Mouse (Mus musculus): Measurements from ENCODE around the gene H2-T24.
A peak's percentile ranks its signal among the peaks of the same experiment; 100 is the strongest.

Gene H2-T24

DNA sequence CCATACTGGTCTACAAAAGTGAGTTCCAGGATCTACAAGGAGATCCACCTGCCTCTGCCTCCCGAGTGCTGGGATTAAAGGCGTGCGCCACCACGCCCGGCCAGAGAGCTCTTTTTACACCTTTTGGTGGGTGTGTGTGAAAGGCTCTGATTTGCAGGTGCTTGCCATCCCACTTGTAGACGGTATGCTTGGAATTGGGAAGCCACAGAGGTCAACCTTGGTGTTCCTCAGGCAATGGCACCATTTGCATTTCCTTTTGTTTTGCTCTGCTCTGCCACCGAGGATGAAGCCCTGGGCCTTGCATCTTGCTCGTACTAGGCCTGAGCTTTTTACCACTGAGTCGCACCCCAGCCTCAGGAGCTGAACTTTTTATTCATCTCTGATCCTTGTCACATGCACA, 38.6 kb downstream of the H2-T24 start:
- DNase-seq (ENCODE audit: low read depth, low spot score): no peak

DNA sequence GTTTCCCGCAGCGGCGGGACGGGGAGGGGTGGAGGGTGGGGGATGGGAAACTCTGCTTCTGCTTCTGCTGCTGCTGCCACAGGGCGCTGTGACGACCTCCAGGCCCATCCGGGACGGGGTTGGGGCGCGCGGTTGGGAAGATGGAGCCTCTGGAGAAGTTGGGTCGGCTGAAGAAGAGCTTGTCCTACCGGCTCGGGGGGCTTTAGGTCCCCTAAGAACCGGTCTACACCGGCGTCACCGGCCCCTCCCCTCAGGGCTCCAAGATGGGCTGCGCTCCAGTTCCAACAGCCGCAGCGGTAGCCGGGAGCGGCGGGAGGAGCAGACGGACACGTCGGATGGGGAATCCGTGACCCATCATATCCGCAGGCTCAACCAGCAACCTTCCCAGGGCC, 40.0 kb downstream of the H2-T24 start:
- no peak for DNase-seq (ENCODE audit: low read depth, low spot score)

DNA sequence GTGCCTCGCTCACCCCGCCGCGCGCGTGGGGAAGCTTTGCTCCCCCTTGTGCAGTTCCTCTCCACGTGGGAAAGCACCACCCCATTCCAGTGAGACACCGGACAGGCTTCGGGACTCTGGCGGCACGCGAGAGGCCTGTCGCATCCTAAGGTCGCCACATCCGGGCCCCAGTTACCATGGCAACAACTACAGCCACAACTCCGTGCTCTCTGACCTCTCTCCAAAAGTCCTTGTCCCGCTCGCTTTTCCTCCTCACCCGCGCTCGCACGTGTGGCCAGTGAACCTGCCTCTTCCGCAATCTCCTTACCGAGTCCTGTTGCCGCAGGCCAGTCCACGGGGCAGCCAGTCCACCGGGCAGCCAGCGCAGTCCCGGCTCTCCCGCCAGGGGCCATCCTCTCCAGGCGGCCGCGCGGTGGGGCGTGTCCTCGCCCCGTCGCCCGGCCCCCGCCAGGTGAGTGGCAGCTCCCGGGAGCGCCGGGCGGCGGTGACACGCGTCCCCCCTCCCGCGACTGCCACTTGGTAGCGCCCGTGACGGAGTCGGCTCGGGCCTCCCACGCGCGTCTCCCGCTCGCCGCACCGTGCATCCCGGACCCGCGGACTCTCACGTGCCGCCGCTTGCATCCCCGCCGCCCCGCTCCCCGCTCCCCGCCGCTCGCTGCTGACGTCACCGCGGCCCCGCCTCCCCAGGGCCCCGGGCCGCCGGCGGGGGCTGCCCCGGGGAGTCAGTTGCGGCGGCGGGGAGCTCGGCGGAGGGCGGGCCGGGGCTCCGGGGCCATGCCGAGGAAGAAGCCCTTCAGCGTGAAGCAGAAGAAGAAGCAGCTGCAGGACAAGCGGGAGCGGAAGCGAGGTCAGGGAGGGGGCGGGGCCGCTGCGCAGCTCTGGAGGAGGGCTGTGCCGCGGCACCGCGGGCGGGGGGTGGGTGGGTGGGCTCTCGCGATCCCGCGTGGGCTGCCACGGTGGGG, 40.7 kb downstream of the H2-T24 start, which contains the start of the genes Gnl1 and Prr3:
Gene Gnl1 (plus strand): TSS at position 451 of the 962 bp plus-strand sequence.
Gene Prr3 (minus strand): TSS at position 836 of the 962 bp plus-strand sequence.
- peak; percentile 79 for DNase-seq (ENCODE audit: low read depth, low spot score)

DNA sequence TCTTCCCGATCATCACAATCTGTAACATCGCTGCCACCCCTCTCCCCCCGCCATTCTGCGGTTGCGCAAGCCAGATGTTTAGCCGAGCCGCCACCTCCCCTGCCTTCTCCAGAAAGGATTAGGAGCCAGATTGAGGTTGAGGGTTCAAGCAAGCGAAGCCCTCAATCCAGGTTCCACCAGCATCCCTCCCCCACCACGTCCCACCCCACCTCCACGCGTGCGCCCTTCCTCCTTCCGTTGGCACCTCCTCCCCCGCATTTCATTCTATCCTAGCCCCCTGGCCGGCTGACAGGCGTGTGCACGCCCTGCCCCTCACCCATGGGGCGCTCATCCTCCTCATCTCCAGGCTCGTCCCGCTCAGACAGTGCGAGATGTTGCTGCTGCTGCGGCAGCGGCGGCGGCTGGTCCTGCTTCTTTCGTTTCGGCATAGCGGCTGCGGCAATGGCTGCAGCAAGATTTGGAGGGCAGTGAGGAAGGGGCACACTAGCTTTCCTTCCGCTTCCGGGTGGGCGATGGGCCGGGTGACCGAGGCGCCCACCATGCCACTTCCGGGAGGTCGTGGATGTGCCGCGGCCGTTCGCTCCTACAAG, 41.5 kb downstream of the H2-T24 start:
- DNase-seq (ENCODE audit: low read depth, low spot score): no peak

DNA sequence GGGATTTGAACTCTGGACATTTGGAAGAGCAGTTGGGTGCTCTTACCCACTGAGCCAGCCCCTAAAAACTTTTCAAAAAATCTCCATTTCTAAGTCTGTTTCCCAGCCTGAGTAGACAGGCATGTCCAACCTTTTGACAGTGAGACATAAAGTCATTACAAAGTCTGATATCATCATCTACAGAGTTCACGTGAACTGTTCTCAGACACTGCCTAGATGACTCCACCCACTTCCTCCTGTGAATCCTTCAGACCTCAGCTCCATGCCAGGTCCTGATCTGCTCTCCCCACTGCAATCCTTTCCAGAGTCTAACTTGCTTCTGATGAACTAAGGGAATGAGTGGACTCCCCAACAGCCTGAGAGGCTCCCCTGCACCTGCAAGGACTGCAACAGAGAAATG, 48.2 kb downstream of the H2-T24 start:
- no peak for DNase-seq (ENCODE audit: low read depth, low spot score)

DNA sequence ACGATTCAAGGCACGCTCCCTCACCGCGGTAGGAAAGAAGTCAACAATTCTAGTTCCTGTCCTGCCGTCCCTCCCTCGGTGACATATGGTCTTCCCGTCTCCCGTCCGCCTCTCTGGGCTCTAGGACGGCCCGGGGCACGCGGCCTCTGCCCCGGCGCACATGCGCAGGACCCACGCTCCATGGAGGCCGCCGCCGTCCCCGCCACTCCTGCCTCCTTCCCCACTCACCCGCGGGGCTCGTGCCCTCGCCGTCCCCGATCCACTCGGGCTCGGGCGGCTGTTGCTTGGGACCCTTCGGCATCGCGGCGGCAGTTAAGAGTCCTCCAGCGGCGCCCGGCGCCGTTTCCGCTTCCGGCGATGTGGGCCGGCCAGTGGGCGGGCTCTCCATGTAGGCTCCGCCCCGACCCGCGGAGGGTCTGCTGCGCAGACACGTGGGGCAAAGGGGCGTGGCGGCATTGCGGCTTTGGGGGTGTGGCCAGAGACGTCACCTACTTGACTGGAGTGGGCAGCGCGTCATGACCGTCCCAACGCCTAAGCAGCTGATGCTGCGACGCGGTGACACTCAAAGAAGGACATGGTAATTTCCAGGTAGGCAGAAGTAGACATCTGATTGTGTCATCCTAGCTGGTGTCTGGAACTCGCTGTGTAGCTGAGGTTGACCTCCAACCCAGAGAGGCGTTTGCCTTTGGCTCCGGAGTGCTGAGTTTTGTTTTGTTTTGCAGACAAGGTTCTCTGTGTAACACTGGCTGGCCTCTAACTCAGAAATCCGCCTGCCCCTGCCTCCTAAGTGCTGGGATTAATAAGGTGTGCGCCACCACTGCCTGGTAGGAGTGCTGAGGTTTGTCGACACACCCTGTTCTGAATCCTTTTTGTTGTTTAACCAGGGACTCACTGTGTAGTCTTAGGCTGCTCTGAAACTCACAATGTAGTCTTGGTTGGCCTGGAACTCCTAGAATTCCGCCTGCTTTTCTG, 50.7 kb downstream of the H2-T24 start, which contains the start of gene Abcf1:
Gene Abcf1 (minus strand): TSS at position 344 of the 972 bp plus-strand sequence.
- peak; percentile 90 for DNase-seq (ENCODE audit: low read depth, low spot score)

GRCm38 (mm10) chr17:35967621-35968020, 52.7 kb downstream of the H2-T24 start:
- no peak for DNase-seq (ENCODE audit: low read depth, low spot score)

- DNase-seq (ENCODE audit: low read depth, low spot score): no peak
These were observed 57.1 kb downstream of the H2-T24 start for GRCm38 (mm10) chr17:35963279-35963678.

- no peak for DNase-seq (ENCODE audit: low read depth, low spot score)
These were observed 61.7 kb downstream of the H2-T24 start for GRCm38 (mm10) chr17:35958533-35959223.

All from WW6 (cell line).